In genomic region chr2:21141189-21141519, GRCm38 (mm10) we compare ENCODE assay signal across 8 mouse cellular contexts.
DNase-seq lines count a peak whose midpoint lies in the region; ATAC-seq and TF ChIP-seq lines count a peak whose summit lies in the region.

No protein-coding gene starts in this region.

- H3K4me1 ChIP-seq in forebrain, embryonic 10.5 days: peaks cover 21% of the 10 kb centered on the region
- 0 out of 2 replicates have a peak, but pooled peaks cover 2% of the 10 kb centered on the region for H3K4me1 ChIP-seq in intestine, embryonic 16.5 days (ENCODE audit: control insufficient read depth, insufficient read depth, low read length)
- no peaks in the 10 kb centered on the region; the same call in 1 of the 2 replicates for H3K4me1 ChIP-seq in midbrain, postnatal 0 days (ENCODE audit: insufficient read depth, low read length)

- peak overlapping the region; percentile 89 for H3K27ac ChIP-seq in layer of hippocampus, adult 2 months
- H3K27ac ChIP-seq in forebrain, embryonic 10.5 days: peak overlapping the region; percentile 94
- H3K27ac ChIP-seq in intestine, embryonic 16.5 days (ENCODE audit: low read length): 0 out of 2 replicates have a peak overlapping the region, but pooled peaks have one; percentile 41
- H3K27ac ChIP-seq in midbrain, postnatal 0 days (ENCODE audit: low read depth, low read length): peak overlapping the region; percentile 85

- TF ChIP-seq CTCF in layer of hippocampus, adult 2 months (conservative IDR thresholded peaks at IDR 0.05): no peak
- no peak; the same call in 1 of the 2 replicates for TF ChIP-seq CTCF in midbrain, postnatal 0 days (IDR thresholded peaks at IDR 0.05)

- H3K9me3 ChIP-seq in forebrain, embryonic 10.5 days: peaks cover 17% of the 10 kb centered on the region; the same call in 1 of the 2 replicates
- no peaks in the 10 kb centered on the region for H3K9me3 ChIP-seq in intestine, embryonic 16.5 days (ENCODE audit: control insufficient read depth, low read length)
- H3K9me3 ChIP-seq in midbrain, postnatal 0 days (ENCODE audit: low read length): no peaks in the 10 kb centered on the region

- H3K4me3 ChIP-seq in layer of hippocampus, adult 2 months: peak overlapping the region; percentile 74
- H3K4me3 ChIP-seq in forebrain, embryonic 10.5 days: peak overlapping the region; percentile 65
- peak overlapping the region; percentile 64 for H3K4me3 ChIP-seq in intestine, embryonic 16.5 days (ENCODE audit: low read length)
- peak overlapping the region; percentile 60 for H3K4me3 ChIP-seq in midbrain, postnatal 0 days (ENCODE audit: low read depth, low read length)

- H3K36me3 ChIP-seq in forebrain, embryonic 10.5 days (replicated peaks): no peaks in the 10 kb centered on the region; the same call in 1 of the 2 replicates
- H3K36me3 ChIP-seq in intestine, embryonic 16.5 days (ENCODE audit: control insufficient read depth, insufficient read depth, low read length): no peaks in the 10 kb centered on the region
- no peaks in the 10 kb centered on the region for H3K36me3 ChIP-seq in midbrain, postnatal 0 days (ENCODE audit: insufficient read depth, low read length)

- ATAC-seq in intestine, embryonic 16.5 days: 0 out of 2 replicates have a peak, but pooled peaks have one; percentile 36
- peak; percentile 25; the same call in 1 of the 2 replicates for ATAC-seq in midbrain, postnatal 0 days (ENCODE audit: low FRiP score)

- H3K9ac ChIP-seq in intestine, embryonic 16.5 days (ENCODE audit: low read depth, low read length): peak overlapping the region; percentile 67
- peak overlapping the region; percentile 77 for H3K9ac ChIP-seq in midbrain, postnatal 0 days (replicated peaks; ENCODE audit: low read length, poor library complexity, severe bottlenecking)

- H3K4me2 ChIP-seq in intestine, embryonic 16.5 days (ENCODE audit: low read depth, low read length): peak overlapping the region; percentile 100
- peak overlapping the region; percentile 98 for H3K4me2 ChIP-seq in midbrain, postnatal 0 days (ENCODE audit: low read depth, low read length, poor library complexity, severe bottlenecking)

- 15% methylated on average over 7 of the region's 7 CpGs for WGBS in forebrain, embryonic 10.5 days
- WGBS in intestine, embryonic 16.5 days: 28% methylated on average over 7 of the region's 7 CpGs
- 8% methylated on average over 7 of the region's 7 CpGs for WGBS in midbrain, postnatal 0 days

- peaks cover 13% of the 10 kb centered on the region for H3K27me3 ChIP-seq in forebrain, embryonic 10.5 days (ENCODE audit: poor library complexity, severe bottlenecking)
- peaks cover 4% of the 10 kb centered on the region; the same call in 1 of the 2 replicates for H3K27me3 ChIP-seq in intestine, embryonic 16.5 days (replicated peaks; ENCODE audit: control insufficient read depth, insufficient read depth, low read length)
- no peaks in the 10 kb centered on the region for H3K27me3 ChIP-seq in midbrain, postnatal 0 days (ENCODE audit: insufficient read depth, low read length)

- no peak for DNase-seq in layer of hippocampus, adult 2 months (ENCODE audit: low spot score in 2 of 2)
- no peak for DNase-seq in layer of hippocampus, adult 9-11 months
- peak; percentile 53 for DNase-seq in forebrain, embryonic 10.5 days (ENCODE audit: extremely low spot score, low spot score)
- DNase-seq in midbrain, postnatal 0 days (ENCODE audit: low spot score): peak; percentile 48
- no peak for DNase-seq in layer of hippocampus, postnatal 25 days (ENCODE audit: extremely low spot score in 1 of 2, low spot score in 1 of 2)
- DNase-seq in ovary, postnatal 14 days (ENCODE audit: low spot score): no peak
- no peak for DNase-seq in thymus, postnatal 36 days

Comparison
In these comparisons a context has a peak if more than half of its experiments do, and no peak if none do; other contexts are left out.
1. DNase-seq: peak in forebrain, embryonic 10.5 days (single experiment) and midbrain, postnatal 0 days (single experiment); none in layer of hippocampus, adult 2 months (0 of 2), layer of hippocampus, adult 9-11 months (single experiment), layer of hippocampus, postnatal 25 days (0 of 2), ovary, postnatal 14 days (single experiment) and thymus, postnatal 36 days (0 of 2).
2. H3K27ac ChIP-seq: peak in every context shown above with its lines; median percentile 94 in forebrain, embryonic 10.5 days; 89 in layer of hippocampus, adult 2 months; 85 in midbrain, postnatal 0 days; 41 in intestine, embryonic 16.5 days.
3. Peak in every context shown above with its lines, with median percentiles within 50 percentile points of each other: H3K4me3 ChIP-seq.